Mouse (Mus musculus) kidney, adult 2 months (tissue): ENCODE measurements around the gene Lnx2. TPM values are rescaled to one million over a fixed set of nuclear protein-coding genes. Genes with fewer than 3 reads are reported as not detected.

ENCODE experiments used
- DNase-seq: peaks from one replicate; pipeline ENCODE4 v3.0.0; 2021
- H3K27ac ChIP-seq: fragments of 200-500 bp; 2 replicates; pipeline ENCODE4 v1.5.1; 2012; ENCODE audit warnings: low read depth, low read length, control low read depth, inconsistent platforms; ENCODE audit not compliant: insufficient read depth
- H3K27me3 ChIP-seq: fragments of 200-500 bp; replicated peaks from 2 replicates; pipeline ENCODE4 v1.6.1; 2012; ENCODE audit warnings: mild to moderate bottlenecking, moderate library complexity, low read length, inconsistent platforms; ENCODE audit not compliant: control insufficient read depth, insufficient read depth
- H3K36me3 ChIP-seq: fragments of 200-500 bp; 2 replicates; pipeline ENCODE4 v1.6.1; 2012; ENCODE audit warnings: mild to moderate bottlenecking, moderate library complexity, low read length, inconsistent platforms; ENCODE audit not compliant: control insufficient read depth, insufficient read depth
- H3K4me1 ChIP-seq: fragments of 200-500 bp; 2 replicates; pipeline ENCODE4 v1.6.1; 2011; ENCODE audit warnings: low read length; ENCODE audit not compliant: control insufficient read depth, insufficient read depth
- H3K4me3 ChIP-seq: fragments of 200-500 bp; 2 replicates; pipeline ENCODE4 v1.5.1; 2011; ENCODE audit warnings: mild to moderate bottlenecking, low read depth, low read length, control low read depth; ENCODE audit not compliant: insufficient read depth
- CTCF ChIP-seq: fragments of 200-500 bp; conservative IDR thresholded peaks from 2 replicates; pipeline ENCODE4 v1.5.1; 2011; ENCODE audit warnings: low read depth, mild to moderate bottlenecking, control low read depth, low read length, moderate library complexity, mixed read lengths; ENCODE audit not compliant: insufficient read depth, insufficient read length
- POLR2A ChIP-seq: fragments of 200-500 bp; IDR thresholded peaks from one replicate; pipeline ENCODE4 v1.6.1; 2011; ENCODE audit warnings: low read depth, low read length, control low read depth
- WGBS: fragments of 180-500 bp; shearing (Covaris S2); methylation state at CpG from one replicate; pipeline ENCODE4 v1.1.7; 2018; 5-methylcytosine and 5-hydroxymethylcytosine counted together
- polyA plus RNA-seq: library from polyadenylated mRNA; depleted of rRNA; stranded (reverse); fragments of >200 nt; gene quantifications from 2 replicates; pipeline ENCODE4 v1.2.3, GENCODE M21; 2012

The Lnx2 gene
- polyA plus RNA-seq, 1 experiment: 24.1 TPM

- Histone ChIP-seq H3K27me3 (no peaks in the 10 kb centered on the region), H3K27ac (peak overlapping the region; percentile 32)
- WGBS: 32% methylated on average over 13 of the region's 13 CpGs
These were observed 25.4 kb downstream of the Lnx2 start for GRCm38 (mm10) chr5:147050816-147051499.

GRCm38 (mm10) chr5:147049544-147050209 is 26.7 kb downstream of the Lnx2 start:
- WGBS: 67% methylated on average over 19 of the region's 19 CpGs
- Histone ChIP-seq H3K4me3 (no peak overlapping the region), H3K27ac (no peak overlapping the region), H3K27me3 (no peaks in the 10 kb centered on the region), H3K36me3 (no peaks in the 10 kb centered on the region), H3K4me1 (peaks cover 17% of the 10 kb centered on the region)
- DNase-seq: no peak
- TF ChIP-seq POLR2A (no peak), CTCF (no peak)

More at GRCm38 (mm10) chr5:147050816-147051499, 25.4 kb downstream of the Lnx2 start:
- no peak for TF ChIP-seq POLR2A
- TF ChIP-seq CTCF: no peak
- DNase-seq: peak; percentile 43
- Histone ChIP-seq H3K4me1 (peaks cover 17% of the 10 kb centered on the region), H3K36me3 (no peaks in the 10 kb centered on the region), H3K4me3 (peak overlapping the region; percentile 17; the same call in 1 of the 2 replicates)

GRCm38 (mm10) chr5:147045929-147046328 is 30.5 kb downstream of the Lnx2 start:
- Histone ChIP-seq H3K4me1 (no peaks in the 10 kb centered on the region), H3K27ac (0 out of 2 replicates have a peak overlapping the region, but pooled peaks have one; percentile 54), H3K4me3 (no peak overlapping the region), H3K36me3 (0 out of 2 replicates have a peak, but pooled peaks cover 3% of the 10 kb centered on the region), H3K27me3 (no peaks in the 10 kb centered on the region)
- DNase-seq: peak; percentile 29
- 59% methylated on average over 11 of the region's 11 CpGs for WGBS
- TF ChIP-seq POLR2A: no peak
- TF ChIP-seq CTCF: no peak

- WGBS: 68% methylated on average over 10 of the region's 11 CpGs
- TF ChIP-seq POLR2A (no peak), CTCF (no peak)
- H3K4me1 ChIP-seq: no peaks in the 10 kb centered on the region
These were observed 31.1 kb downstream of the Lnx2 start for GRCm38 (mm10) chr5:147045311-147045710.

GRCm38 (mm10) chr5:147043240-147043844 is 33.0 kb downstream of the Lnx2 start:
- H3K4me3 ChIP-seq: no peak overlapping the region
- no peak for DNase-seq
- 0 out of 2 replicates have a peak, but pooled peaks cover 5% of the 10 kb centered on the region for H3K4me1 ChIP-seq
- H3K27ac ChIP-seq: no peak overlapping the region
- no peak for TF ChIP-seq CTCF
- no peak for TF ChIP-seq POLR2A
- 63% methylated on average over 15 of the region's 15 CpGs for WGBS
- no peaks in the 10 kb centered on the region for H3K27me3 ChIP-seq
- H3K36me3 ChIP-seq: 0 out of 2 replicates have a peak, but pooled peaks cover 3% of the 10 kb centered on the region

More at GRCm38 (mm10) chr5:147045311-147045710, 31.1 kb downstream of the Lnx2 start:
- Histone ChIP-seq H3K27ac (no peak overlapping the region), H3K4me3 (no peak overlapping the region), H3K27me3 (no peaks in the 10 kb centered on the region), H3K36me3 (0 out of 2 replicates have a peak, but pooled peaks cover 3% of the 10 kb centered on the region)
- no peak for DNase-seq

- DNase-seq: peak; percentile 26
These were observed 34.1 kb downstream of the Lnx2 start for GRCm38 (mm10) chr5:147041965-147042937.

More at GRCm38 (mm10) chr5:147041965-147042937, 34.1 kb downstream of the Lnx2 start:
- Histone ChIP-seq H3K4me1 (0 out of 2 replicates have a peak, but pooled peaks cover 5% of the 10 kb centered on the region), H3K27me3 (no peaks in the 10 kb centered on the region), H3K27ac (no peak overlapping the region), H3K36me3 (0 out of 2 replicates have a peak, but pooled peaks cover 3% of the 10 kb centered on the region), H3K4me3 (no peak overlapping the region)
- TF ChIP-seq CTCF (no peak), POLR2A (no peak)
- 74% methylated on average over 40 of the region's 40 CpGs for WGBS
